Mouse (Mus musculus): ENCODE results near the gene 2310034C09Rik. TPM values are rescaled to one million over a fixed set of nuclear protein-coding genes. Genes with fewer than 3 reads are reported as not detected.
"Not testable (repeated sequence)": the region's sequence is repeated elsewhere in the genome, so short reads cannot be mapped to it uniquely, and the experiment has no call there.

The 2310034C09Rik gene
- polyA plus RNA-seq (2012; rRNA removed): not detected in 2 replicates

- H3K27me3 ChIP-seq (ENCODE audit: control insufficient read depth, insufficient read depth, low read length); H3K4me1 ChIP-seq (ENCODE audit: control insufficient read depth, insufficient read depth, low read length); H3K36me3 ChIP-seq (ENCODE audit: control insufficient read depth, insufficient read depth, low read length); H3K4me3 ChIP-seq (ENCODE audit: control insufficient read depth, low read depth, low read length); H3K27ac ChIP-seq (ENCODE audit: control insufficient read depth, insufficient read depth, low read depth, low read length): not testable (repeated sequence)
These were observed at the start of gene 2310034C09Rik for GRCm38 (mm10) chr16:88758547-88758946. Gene 2310034C09Rik (plus strand): TSS chr16:88758847.

GRCm38 (mm10) chr16:88710757-88711156 is 47.9 kb upstream of the 2310034C09Rik start:
- Histone ChIP-seq H3K27me3 (ENCODE audit: control insufficient read depth, insufficient read depth, low read length) (no peaks in the 10 kb centered on the region), H3K36me3 (ENCODE audit: control insufficient read depth, insufficient read depth, low read length) (no peaks in the 10 kb centered on the region), H3K27ac (ENCODE audit: control insufficient read depth, insufficient read depth, low read depth, low read length) (no peak overlapping the region), H3K4me3 (ENCODE audit: control insufficient read depth, low read depth, low read length) (no peak overlapping the region), H3K4me1 (ENCODE audit: control insufficient read depth, insufficient read depth, low read length) (peaks cover 2% of the 10 kb centered on the region; the same call in 1 of the 2 replicates)
- TF ChIP-seq POLR2A (IDR thresholded peaks at IDR 0.05; ENCODE audit: control insufficient read depth, low read depth, low read length): no peak
- TF ChIP-seq CTCF (IDR thresholded peaks at IDR 0.05; ENCODE audit: control insufficient read depth, insufficient read depth, insufficient replicate concordance, low read depth, low read length): no peak

- TF ChIP-seq CTCF (IDR thresholded peaks at IDR 0.05; ENCODE audit: control insufficient read depth, insufficient read depth, insufficient replicate concordance, low read depth, low read length): no peak
- TF ChIP-seq POLR2A (IDR thresholded peaks at IDR 0.05; ENCODE audit: control insufficient read depth, low read depth, low read length): no peak
- Histone ChIP-seq H3K36me3 (ENCODE audit: control insufficient read depth, insufficient read depth, low read length) (no peaks in the 10 kb centered on the region), H3K27ac (ENCODE audit: control insufficient read depth, insufficient read depth, low read depth, low read length) (no peak overlapping the region), H3K27me3 (ENCODE audit: control insufficient read depth, insufficient read depth, low read length) (no peaks in the 10 kb centered on the region), H3K4me3 (ENCODE audit: control insufficient read depth, low read depth, low read length) (no peak overlapping the region), H3K4me1 (ENCODE audit: control insufficient read depth, insufficient read depth, low read length) (peaks cover 2% of the 10 kb centered on the region; the same call in 1 of the 2 replicates)
These were observed 47.4 kb upstream of the 2310034C09Rik start for GRCm38 (mm10) chr16:88711245-88711644.

- Histone ChIP-seq H3K27me3 (ENCODE audit: control insufficient read depth, insufficient read depth, low read length) (no peaks in the 10 kb centered on the region), H3K36me3 (ENCODE audit: control insufficient read depth, insufficient read depth, low read length) (no peaks in the 10 kb centered on the region), H3K4me3 (ENCODE audit: control insufficient read depth, low read depth, low read length) (no peak overlapping the region), H3K27ac (ENCODE audit: control insufficient read depth, insufficient read depth, low read depth, low read length) (no peak overlapping the region), H3K4me1 (ENCODE audit: control insufficient read depth, insufficient read depth, low read length) (peaks cover 2% of the 10 kb centered on the region; the same call in 1 of the 2 replicates)
- TF ChIP-seq POLR2A (IDR thresholded peaks at IDR 0.05; ENCODE audit: control insufficient read depth, low read depth, low read length): no peak
These were observed 42.1 kb upstream of the 2310034C09Rik start for GRCm38 (mm10) chr16:88716549-88716948.

- Histone ChIP-seq H3K4me1 (ENCODE audit: control insufficient read depth, insufficient read depth, low read length) (no peaks in the 10 kb centered on the region), H3K4me3 (ENCODE audit: control insufficient read depth, low read depth, low read length) (no peak overlapping the region), H3K36me3 (ENCODE audit: control insufficient read depth, insufficient read depth, low read length) (no peaks in the 10 kb centered on the region), H3K27ac (ENCODE audit: control insufficient read depth, insufficient read depth, low read depth, low read length) (no peak overlapping the region), H3K27me3 (ENCODE audit: control insufficient read depth, insufficient read depth, low read length) (no peaks in the 10 kb centered on the region)
- no peak for TF ChIP-seq POLR2A (IDR thresholded peaks at IDR 0.05; ENCODE audit: control insufficient read depth, low read depth, low read length)
- no peak for TF ChIP-seq CTCF (IDR thresholded peaks at IDR 0.05; ENCODE audit: control insufficient read depth, insufficient read depth, insufficient replicate concordance, low read depth, low read length)
These were observed 38.6 kb upstream of the 2310034C09Rik start for GRCm38 (mm10) chr16:88720031-88720430.

- H3K27me3 ChIP-seq (ENCODE audit: control insufficient read depth, insufficient read depth, low read length): no peaks in the 10 kb centered on the region
- H3K4me3 ChIP-seq (ENCODE audit: control insufficient read depth, low read depth, low read length): no peak within 1 kb of the TSS
- H3K36me3 ChIP-seq (ENCODE audit: control insufficient read depth, insufficient read depth, low read length): no peaks in the 10 kb centered on the region
- TF ChIP-seq CTCF (IDR thresholded peaks at IDR 0.05; ENCODE audit: control insufficient read depth, insufficient read depth, insufficient replicate concordance, low read depth, low read length) (no peak), POLR2A (IDR thresholded peaks at IDR 0.05; ENCODE audit: control insufficient read depth, low read depth, low read length) (no peak)
- no peaks in the 10 kb centered on the region for H3K4me1 ChIP-seq (ENCODE audit: control insufficient read depth, insufficient read depth, low read length)
- H3K27ac ChIP-seq (ENCODE audit: control insufficient read depth, insufficient read depth, low read depth, low read length): no peak within 1 kb of the TSS
These were observed 29.8 kb upstream of the 2310034C09Rik start, which contains the start of gene Krtap13-1 for GRCm38 (mm10) chr16:88728812-88729275. Gene Krtap13-1 (plus strand): TSS chr16:88728862.

- Histone ChIP-seq H3K27ac (ENCODE audit: control insufficient read depth, insufficient read depth, low read depth, low read length) (no peak overlapping the region), H3K27me3 (ENCODE audit: control insufficient read depth, insufficient read depth, low read length) (no peaks in the 10 kb centered on the region), H3K4me3 (ENCODE audit: control insufficient read depth, low read depth, low read length) (no peak overlapping the region), H3K36me3 (ENCODE audit: control insufficient read depth, insufficient read depth, low read length) (no peaks in the 10 kb centered on the region), H3K4me1 (ENCODE audit: control insufficient read depth, insufficient read depth, low read length) (no peaks in the 10 kb centered on the region)
- TF ChIP-seq POLR2A (IDR thresholded peaks at IDR 0.05; ENCODE audit: control insufficient read depth, low read depth, low read length) (no peak), CTCF (IDR thresholded peaks at IDR 0.05; ENCODE audit: control insufficient read depth, insufficient read depth, insufficient replicate concordance, low read depth, low read length) (no peak)
These were observed 23.3 kb upstream of the 2310034C09Rik start for GRCm38 (mm10) chr16:88735391-88735790.

GRCm38 (mm10) chr16:88744750-88745340 is 13.8 kb upstream of the 2310034C09Rik start:
- Histone ChIP-seq H3K4me3 (ENCODE audit: control insufficient read depth, low read depth, low read length) (no peak overlapping the region), H3K36me3 (ENCODE audit: control insufficient read depth, insufficient read depth, low read length) (no peaks in the 10 kb centered on the region)
- no peak for TF ChIP-seq CTCF (IDR thresholded peaks at IDR 0.05; ENCODE audit: control insufficient read depth, insufficient read depth, insufficient replicate concordance, low read depth, low read length)
- TF ChIP-seq POLR2A (IDR thresholded peaks at IDR 0.05; ENCODE audit: control insufficient read depth, low read depth, low read length): no peak

More at GRCm38 (mm10) chr16:88744750-88745340, 13.8 kb upstream of the 2310034C09Rik start:
- Histone ChIP-seq H3K4me1 (ENCODE audit: control insufficient read depth, insufficient read depth, low read length) (no peaks in the 10 kb centered on the region), H3K27me3 (ENCODE audit: control insufficient read depth, insufficient read depth, low read length) (no peaks in the 10 kb centered on the region), H3K27ac (ENCODE audit: control insufficient read depth, insufficient read depth, low read depth, low read length) (no peak overlapping the region)
